Mouse (Mus musculus) right cerebral cortex, postnatal 25 days (tissue): Measurements from ENCODE around the gene Uba2.
"Not testable (repeated sequence)": the region's sequence is repeated elsewhere in the genome, so short reads cannot be mapped to it uniquely, and the experiment has no call there.

Experiments used
- DNase-seq: peaks from one replicate; pipeline ENCODE4 v3.0.0; 2022

Uba2 gene

DNA sequence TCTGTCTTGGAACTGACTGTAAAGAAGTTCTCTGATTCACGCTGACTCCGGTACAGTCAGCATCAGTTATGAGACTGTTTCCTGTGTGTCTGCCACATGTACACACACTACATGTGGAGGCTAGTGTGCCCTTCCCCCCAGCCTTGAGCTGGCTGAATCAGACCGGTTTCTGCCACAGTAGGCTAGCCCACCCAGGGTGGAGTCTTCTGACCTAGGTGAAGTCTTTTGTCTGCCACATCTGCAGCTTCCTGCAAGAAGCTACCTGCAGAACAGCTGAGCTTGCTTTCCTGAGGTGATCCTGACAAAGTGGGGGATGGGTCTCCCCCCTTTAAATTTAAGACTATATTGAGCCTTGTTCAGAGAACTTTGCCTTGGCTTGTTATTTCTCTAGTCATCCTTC, at the start of gene Uba2:
Gene Uba2 (minus strand): TSS at position 146 of the 400 bp plus-strand sequence.
- no peak for DNase-seq

DNA sequence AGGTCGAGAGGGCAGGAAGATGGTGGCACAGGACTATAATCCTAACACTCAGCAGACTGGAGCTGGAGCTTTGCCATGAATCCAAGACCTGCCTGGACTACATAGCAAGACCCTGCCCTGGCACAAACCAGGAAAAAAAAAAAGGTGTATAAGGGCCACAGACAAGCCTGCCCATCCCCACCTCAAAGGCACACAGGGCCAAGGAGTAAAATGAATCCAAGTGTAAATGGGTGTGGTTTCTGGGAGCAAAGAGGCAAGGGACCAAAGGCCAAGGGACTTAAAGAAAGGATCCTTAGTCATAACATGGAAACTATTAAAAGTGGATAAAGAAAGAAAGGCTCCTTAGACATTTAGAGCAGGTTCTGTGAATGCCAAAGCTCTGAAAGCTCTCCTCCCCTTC, 49.1 kb upstream of the Uba2 start:
- DNase-seq: no peak

DNA sequence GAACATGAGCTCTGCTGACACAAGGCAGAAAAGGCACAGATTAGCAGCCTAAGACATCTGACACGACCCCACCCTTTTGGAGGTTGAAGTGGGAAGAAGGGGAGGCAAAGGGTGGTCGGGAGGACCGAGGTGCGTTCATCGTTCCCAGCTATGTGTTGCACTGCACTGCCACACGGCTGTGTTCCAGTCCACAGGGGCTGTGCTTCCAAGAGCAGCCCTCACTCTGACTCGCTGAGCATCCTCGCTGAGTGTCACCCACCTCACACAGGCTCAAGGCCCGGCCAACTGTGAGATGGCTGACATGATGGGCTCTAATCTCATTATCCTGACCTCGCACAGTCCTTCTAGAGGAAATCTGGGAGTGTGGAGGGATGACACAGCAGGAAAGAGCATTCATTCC, 47.1 kb upstream of the Uba2 start:
- no peak for DNase-seq

DNA sequence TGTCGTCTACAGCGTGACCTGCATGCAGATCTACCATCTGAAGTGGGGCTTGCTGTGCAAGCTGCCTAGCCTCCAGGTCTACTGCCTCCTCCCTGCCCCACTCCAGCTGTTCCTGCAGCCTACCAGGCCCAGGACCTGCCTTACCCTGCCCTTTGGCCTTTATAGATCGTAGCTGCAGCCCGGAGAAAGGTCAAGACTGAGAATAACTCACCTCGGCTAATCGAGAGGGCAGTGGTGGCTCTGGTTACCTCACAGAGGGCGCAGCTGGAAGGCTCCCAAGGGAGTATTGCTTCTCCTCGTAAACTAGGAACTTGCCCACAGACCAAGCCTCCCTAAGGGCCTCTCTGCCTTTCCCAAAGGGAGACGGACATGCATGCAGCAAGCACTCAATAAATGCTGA, 46.1 kb upstream of the Uba2 start:
- no peak for DNase-seq

DNA sequence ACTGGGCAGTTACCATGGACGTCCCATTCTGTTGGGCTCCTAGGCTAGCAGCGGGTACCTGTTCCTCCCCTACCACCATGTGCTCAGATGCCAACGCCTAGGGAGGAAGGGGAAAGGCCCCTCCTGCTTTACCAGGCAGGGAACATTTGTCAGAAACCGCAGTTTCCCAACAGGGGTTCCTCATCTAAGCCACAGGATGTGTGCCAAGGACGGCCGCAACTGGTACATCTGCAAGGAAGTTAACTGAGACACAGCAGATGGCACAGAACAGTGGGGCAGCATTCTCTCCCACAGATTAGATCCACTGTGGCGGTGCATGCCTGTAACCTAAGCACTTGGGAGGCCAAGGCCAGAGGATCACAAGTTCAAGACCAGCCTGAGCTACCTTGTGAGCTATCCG, 45.2 kb upstream of the Uba2 start:
- DNase-seq: no peak

DNA sequence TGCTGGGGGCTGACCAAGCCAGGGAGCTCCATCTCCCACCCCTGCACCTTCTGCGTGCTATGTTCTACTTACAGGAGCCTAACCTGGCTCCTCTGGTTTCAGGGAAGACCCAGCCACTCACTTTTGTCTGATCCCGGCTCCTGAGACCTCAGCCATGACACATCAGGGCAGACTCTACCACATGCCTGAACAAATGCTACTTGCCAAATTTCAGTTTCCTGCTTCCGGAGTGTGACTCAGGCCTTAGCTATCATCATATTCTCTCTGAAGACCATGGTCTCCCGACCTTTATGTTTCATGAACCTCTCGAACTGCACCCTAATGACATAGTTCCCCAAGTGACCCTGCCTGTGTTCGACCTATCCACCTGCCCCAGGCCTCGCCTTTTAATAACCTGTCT, 43.9 kb upstream of the Uba2 start:
- no peak for DNase-seq

DNA sequence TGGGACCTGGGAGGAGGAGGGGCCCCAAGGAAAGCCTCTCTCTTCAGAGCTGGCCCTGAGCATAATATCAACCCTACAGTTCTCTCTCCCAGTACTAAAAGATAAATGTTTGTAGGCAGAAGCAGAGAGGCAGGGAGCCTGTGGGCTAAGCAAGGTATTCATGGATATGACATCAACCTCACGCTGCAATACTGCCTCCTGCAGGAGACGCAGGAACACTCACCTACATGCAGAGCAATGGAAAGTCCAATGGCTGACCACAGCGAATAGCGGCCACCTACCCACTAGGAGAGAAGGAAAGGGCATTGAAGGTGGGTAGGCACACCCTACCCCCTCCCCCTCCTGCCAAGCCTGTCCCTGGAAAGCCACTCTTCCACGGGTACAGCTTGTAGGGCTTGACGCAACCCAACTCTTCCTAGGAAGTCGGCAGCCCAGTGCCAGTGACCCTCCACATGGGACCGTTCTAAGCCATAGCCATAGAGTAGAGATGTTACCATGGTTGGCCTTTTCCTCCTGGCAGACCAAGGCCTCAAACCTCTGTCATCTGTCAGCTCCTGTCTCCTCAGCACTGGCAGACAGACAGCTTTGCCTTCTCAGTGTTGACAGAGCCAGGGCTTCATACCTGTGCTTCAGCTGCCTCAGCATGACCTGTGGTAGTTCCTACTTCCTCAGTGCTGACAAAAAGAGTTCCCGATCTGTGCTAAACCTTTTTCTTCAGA, 38.8 kb upstream of the Uba2 start:
- DNase-seq: no peak

DNA sequence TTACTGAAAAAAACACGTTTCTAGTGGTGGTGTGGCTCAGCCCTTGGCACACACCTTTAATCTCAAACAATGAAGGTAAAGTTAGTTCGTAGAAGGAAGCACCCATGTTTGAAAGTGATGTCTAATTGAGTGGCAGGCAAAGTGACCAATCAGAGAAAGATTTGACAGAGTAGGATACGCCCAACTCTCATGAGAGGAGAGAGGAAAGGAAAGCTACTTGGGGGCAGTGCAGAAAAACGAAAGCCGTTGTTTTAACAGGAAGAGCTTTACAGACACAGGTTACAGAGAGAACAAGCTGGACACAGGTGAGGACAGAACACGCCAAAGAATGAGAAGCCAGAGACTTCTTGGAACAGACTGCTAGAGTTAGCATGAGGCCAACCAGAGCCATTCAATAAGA, 36.9 kb upstream of the Uba2 start:
- no peak for DNase-seq

DNA sequence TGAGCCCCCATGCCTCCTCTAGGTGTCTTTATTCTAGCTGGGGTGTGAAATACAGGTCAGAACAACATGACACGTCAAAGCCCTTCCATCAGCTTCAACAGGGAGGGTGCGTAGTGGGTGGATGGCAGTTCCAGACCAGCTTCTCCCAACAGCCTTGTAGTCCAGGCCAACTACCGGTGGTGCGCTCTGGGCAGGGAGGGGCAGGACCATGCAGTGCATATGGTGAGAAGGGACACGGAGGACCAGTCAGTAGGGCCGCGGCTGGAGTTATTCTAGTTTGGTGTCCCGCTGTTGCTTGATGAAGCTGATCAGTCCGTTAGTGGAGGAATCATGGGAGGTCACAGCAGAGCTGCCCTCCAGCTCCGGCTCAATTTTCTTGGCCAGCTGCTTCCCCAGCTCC, 32.7 kb upstream of the Uba2 start:
- DNase-seq: not testable (repeated sequence)

DNA sequence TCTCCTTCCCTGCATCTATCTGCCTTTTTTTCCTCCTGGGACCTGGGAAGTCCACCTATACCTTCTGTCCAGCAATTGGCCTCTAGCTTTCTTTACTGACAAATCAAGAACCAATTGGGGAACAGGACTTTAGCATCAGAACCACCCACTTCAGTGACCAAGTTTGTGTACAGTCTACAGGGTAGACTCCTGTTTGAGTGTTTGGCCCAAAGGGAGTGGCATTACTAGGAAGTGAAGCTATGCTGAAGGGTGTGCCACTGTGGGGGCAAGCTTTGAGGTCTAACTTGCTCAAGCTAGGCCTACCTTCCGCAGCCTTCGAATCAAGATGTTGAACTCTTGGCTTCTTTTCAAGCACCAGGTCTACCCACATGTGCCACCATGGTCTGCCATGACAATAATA, 31.4 kb upstream of the Uba2 start:
- no peak for DNase-seq

DNA sequence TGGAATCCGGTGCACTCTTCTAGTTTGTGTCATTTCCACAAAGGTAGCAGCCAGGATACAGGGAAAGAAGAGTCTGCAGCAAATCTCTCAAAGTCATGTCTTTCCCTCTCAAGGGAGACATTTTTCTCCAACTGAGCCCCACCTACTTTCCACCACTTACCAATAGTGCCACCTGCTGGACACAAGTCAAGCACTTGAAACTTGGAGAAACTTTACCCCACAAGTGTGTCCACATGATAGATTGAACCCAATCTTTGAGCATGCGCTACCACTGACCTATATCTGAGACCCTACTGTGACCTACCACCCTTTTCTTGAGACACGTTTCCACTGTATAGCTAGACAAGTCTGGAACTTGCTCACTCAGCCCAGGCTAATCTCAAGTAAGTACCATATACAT, 28.9 kb upstream of the Uba2 start:
- no peak for DNase-seq

DNA sequence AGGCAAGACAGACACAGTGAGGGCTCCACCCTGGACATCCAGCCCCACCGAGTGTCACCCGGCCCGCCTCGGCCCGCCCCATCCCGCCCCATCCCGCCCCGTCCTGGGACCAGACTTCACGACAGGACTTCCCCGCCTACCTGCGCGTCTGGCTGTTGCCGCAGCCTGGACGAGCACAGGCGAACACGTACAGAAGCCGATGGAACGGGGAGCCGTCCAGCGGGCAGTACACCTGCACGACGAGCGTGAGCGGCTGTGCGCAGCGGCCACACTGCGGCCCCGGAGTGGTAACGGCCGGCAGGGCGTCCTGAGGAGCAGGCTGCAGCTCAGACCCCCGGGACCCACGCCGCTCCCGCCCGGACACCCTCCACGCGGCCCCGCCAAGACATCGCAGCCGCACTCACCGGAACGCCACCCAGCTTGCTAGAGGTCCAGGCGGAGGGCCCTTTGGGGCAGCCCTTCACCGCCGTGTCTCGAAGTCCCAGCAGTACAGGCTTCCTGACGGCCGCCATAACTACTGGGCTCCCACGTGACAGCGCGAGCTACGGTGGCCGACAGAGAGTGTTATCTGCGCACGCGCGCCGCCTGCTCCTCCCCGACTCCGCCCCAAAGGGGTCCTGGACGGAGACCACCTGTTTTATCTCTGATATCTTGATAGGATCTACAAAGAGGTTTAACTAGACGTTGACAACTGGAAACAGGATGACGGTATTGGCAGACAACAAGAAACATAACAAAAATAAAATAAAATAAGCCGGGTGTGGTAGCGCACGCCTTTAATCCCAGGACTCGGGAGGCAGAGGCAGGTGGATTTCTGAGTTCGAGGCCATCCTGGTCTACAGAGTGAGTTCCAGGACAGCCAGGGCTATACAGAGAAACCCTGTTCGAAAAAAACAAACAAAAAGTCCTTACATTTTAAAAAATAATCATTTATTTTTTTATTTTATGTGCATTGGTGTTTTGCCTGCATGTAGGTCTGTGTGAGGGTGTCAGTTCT, 27.0 kb upstream of the Uba2 start, which contains the start of gene Pdcd2l:
Gene Pdcd2l (minus strand): TSS at position 530 of the 997 bp plus-strand sequence.
- peak; percentile 93 for DNase-seq

DNA sequence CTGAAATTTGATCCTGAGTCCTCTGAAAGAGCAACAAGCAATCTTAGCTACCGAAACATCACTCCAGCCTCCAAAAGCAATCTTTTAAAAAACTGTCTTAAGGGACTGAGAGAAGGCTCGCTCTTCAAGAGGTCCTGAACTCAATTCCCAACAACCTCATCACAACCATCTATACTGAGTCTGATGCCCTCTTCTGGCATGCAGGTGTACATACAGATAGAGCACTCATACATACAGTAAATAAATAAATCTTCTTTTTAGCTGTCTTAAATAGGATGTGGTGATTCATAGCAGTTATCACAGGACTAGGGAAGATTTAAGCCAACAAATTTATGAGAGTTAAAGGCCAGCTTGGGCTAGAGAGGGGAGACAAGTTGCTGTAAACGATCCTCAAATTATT, 26.2 kb upstream of the Uba2 start:
- no peak for DNase-seq

DNA sequence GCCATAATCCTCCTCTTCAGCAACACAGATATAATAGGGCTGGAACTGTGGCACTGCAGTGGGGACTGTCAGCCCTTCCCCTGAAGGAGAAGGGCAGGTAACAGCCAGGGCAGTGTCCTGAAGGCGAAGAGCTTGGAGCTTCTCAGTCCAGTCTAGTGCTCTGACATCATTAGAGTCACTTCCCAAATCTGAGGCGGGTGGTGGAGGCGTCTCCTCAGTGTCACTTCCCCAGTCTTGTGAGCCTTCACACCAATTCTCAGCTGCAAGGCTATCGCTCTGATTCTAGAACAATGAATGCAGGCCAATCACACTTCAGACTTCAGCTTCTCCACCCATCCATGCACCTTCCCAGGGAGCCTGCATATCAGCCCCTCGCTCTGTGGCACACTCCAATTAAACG, 23.4 kb upstream of the Uba2 start:
- DNase-seq: no peak

DNA sequence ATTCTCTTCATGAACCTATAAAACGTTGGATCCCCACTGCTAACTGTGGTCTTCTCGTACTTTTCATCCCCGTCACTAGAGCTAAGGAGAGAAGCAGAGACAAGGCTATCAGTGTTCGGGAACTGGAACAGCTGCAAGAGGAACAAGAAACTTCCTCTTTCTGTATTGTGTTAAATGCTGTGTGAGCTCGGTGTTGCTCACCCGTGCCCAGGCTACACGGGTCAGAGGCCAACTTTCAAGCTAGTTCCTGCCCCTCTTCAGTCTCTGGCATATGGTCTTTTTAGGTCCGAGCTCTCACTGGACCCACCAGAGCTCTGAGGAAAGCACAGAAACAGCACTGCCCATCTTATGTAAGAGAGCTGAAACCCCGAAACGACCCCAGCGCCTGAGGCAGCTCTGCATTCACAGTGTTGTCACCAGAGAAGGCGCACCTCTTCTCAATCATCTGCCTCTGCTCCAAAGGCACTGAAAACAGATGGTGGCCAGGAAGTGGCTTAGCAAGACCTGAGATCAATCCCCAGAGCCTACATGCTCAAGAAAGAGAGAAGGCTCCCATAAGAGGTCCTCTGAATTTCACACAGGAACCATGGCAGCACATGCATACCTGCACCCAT, 20.1 kb upstream of the Uba2 start:
- DNase-seq: no peak

DNA sequence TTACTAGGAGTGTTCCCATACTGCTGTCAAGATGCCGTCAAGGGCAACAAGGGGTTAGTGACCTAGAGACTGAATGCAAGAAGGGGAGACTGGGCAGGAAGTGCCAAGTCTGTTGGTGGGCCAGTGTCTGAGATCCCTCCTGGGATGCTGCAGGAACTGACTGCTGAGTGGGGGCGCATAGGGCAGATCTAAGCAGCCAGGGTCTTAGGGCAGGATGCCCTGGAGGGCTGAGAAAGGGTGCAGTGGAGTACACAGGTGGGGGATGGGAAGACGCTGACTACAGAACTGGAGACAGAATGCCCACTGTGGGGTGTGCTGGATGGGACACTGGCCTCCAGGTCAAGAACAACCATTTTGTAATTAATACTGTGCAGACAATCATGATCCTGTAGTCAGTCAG, 14.4 kb upstream of the Uba2 start:
- no peak for DNase-seq

DNA sequence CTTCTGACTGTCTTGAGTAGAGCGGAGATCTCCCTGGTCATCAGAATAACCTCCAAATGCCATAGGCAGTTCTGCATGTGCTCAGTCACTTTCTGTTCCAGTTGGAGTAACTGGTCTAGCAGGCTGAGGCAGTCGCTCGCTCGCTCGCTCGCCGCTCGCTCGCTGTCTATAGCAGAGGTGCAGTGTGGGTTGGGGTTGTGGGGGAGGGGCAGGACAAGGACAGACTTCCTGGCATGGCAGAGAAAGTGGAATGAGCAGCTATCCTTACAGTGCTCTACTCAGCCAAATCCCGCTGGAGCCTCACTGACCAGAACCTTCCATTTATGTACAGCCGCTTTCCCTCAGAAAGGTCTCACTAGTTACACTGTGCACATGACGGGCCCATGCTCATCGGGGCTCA, 14.0 kb upstream of the Uba2 start:
- DNase-seq: no peak

DNA sequence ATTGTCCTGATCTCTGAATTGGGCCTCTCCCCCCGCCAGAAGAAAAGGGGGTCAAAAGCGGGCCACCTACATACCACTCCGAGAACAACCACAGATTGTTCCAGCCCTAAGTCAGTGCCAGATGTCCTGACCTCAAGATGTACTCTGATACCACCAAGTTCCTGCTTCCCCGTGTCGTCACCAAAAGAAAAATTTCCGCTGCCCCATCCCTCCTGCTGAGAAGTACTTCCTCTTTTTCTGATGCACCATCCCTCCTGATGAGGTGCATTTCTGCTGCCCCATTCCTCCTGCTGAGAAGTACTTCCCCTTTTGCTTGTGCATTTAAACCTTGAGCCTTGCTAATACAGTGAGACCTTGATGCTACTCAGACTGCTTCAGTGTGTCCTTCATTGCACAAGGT, 6.8 kb upstream of the Uba2 start:
- not testable (repeated sequence) for DNase-seq

DNA sequence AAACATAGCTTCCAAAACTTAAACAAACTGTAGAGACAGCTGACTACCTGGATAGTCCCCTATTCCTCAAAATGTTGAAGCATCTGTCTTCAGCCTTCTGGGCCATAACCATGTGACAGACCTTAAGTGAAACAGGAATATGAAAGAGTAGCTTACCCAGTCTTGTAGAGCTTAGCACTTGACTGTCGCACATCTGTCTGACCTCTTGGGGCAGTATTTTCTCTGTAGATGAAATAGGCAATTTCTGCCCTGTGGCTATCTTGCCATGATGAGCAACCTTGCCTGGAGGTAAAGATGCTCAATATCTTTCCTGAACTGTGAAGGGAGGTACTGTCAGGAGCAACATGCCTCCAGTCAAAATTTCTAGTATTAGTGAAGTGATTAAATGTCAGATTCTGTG, 2.9 kb upstream of the Uba2 start:
- no peak for DNase-seq

DNA sequence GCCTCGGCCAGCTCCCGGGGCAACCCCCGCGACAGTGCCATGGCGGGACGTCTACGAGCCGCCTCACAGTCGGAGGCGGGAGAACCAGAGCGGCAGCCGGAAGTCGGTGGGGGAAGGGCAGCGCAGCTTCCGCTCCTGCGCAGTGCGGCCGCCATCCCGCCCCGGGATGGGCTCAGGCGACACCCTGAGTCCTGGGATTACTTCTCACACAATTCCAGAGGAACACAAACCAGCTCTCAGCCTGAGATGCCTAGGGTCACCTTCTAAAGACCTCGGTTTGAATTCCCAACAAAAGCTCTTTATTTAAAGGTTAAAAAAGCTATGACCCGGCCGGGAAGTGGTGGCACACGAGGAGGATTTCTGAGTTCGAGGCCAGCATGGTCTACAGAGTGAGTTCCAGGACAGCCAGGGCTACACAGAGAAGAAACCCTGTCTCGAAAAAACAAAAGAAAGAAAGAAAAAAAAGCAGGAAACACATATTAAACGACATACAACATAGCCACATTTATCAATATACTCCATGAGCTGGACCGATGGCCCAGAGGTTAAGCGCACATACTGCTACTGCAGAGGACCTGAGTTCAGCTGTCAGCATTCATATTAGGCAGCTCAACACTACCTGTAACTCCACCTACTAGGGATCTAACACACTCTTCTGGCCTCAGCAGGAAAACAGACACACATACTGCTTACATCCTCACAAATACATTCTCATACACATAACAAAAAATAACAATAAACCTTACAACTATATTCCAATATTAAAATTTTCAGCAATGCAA, 738 bp downstream of the Uba2 start:
- DNase-seq: peak; percentile 93

DNA sequence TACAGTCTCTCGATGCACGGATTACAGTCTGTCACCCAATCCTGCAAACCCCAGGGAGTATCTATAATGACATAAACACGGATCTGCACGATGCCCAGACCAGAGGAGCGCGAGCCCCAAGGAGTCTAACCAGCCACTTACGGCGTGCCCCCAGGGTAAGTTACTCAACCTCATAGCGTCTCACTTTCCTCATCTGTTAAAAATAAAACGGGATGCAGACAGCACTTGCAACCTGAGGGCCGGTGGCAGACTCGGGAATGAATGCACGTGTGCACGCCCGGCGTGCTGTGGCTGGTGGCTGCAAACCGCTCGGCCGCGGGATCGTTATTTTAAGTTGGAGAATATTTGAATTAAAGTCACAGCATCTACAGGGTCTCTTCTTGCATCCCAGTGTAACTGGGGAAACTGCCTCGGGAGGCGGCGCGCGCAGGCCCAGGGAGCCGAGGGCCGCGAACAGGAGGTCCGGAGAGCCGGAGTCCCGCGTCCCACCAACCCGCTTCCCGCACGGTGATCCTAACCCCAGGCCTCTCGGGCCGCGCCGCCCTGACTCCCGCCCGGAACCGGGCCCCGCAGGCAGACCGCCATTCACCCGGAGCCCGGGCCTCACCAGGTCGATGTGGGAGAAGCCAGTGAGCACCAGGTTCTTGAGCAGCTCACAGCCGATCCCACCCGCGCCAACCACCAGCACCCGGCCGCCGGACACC, 1.5 kb downstream of the Uba2 start:
- no peak for DNase-seq

DNA sequence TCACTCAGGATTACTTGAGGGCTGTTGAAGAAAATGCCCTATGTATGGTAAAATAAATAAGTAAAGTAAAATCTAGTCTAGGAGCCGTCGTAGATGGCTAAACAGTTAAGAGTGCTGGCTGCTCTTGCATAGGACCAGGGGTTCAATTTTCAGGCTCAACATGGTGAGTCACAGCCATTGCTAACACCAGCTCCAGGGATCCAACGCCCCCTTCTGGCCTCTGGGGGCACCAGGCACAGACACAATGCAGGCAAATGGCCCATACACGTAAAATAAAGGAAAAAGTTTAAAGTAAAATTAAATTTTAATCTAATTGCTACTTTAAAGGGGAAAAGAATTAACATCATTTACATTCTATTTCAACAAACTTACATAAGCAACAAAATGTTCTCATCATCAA, 2.5 kb downstream of the Uba2 start:
- DNase-seq: no peak
